Mouse (Mus musculus) layer of hippocampus, adult 6 months (tissue): ENCODE data around the gene Noxred1. TPM values are rescaled to one million over a fixed set of nuclear protein-coding genes. Genes with fewer than 3 reads are reported as not detected.

Experiments used
- long read RNA-seq, 2 experiments: library from polyadenylated mRNA; unstranded; transcript quantifications; one replicate each; pipeline ENCODE4 v2.0.0; 2019 to 2020
- microRNA-seq: library from miRNA; unstranded; fragments of <30 nt; microRNA quantifications from one replicate; pipeline ENCODE4 v1.2.0, GENCODE M21; 2020
- polyA plus RNA-seq: library from polyadenylated mRNA; unstranded; fragments of <200 nt; fragmentation: Nextera tagmentation; gene quantifications from 2 replicates; pipeline ENCODE4 v1.2.3, GENCODE M21; 2021

Gene Noxred1
- 0.18 and 0.21 TPM in 2 replicates for polyA plus RNA-seq
- long read RNA-seq, experiment 1: 0 reads
- long read RNA-seq, experiment 2, partial matches to known transcripts: 1 of 2 reads
- long read RNA-seq, experiment 2, other reads (novel, unspliced or antisense): 0 of 2 reads

DNA sequence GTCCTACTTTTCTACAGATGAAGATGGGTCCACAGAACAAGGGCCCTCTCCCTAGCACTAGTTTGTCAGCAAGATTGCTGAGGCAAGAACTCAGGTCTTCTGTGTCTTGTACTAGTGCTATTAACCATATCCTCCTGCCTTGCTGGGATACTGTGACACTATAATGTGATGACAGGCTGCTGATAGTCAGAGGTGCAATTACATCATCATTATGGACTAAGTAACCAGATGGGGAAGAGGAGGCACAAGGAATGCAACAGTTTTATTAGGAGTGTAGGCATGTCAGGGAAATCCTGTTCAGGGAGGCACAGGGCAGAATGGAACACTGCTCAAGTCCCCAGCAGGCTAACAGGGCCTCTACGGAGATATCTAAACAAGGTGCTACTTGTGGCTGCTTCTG lies at the start of gene Noxred1:
Noxred1 (minus strand) TSS at position 101 of the 400 bp plus-strand sequence.

GRCm38 (mm10) chr12:87266108-87266826 lies 27.7 kb upstream of the Noxred1 start, which contains the start of the genes Vipas39 and Ahsa1:
TSS of gene Vipas39 (minus strand) at chr12:87266256.
TSS of gene Ahsa1 (plus strand) at chr12:87266479.

DNA sequence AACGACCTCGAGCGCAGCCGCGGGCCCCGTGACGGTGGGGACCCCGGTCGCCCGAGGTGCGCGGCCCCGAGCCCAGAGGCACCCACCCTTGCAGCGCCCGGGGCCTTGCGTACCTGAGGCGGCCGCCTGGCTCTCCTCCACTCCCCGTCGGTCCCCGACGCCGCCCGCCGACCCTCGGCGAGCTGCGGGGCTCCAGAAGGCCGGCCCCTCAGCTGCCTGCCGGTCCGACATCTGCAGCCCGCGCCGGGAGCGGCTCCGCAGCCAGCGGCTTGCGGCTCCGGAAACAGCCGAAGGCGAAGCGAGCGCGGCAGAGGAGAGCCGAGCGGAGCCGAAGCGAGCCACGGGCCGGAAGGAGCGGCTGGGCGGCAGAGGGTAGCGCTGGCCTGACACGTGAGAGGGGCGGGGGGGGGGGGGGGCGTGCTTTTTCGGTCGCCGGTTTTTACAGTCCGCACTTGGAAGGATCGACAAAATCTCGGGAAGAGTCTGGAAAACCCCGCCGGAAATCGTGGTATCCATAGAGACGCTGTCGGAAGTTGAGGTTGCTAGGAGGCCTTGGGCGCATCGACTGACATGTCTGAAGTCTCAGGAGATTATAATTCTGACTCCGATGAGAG lies 38.5 kb downstream of the Noxred1 start, which contains the start of gene Tmed8:
Tmed8 (minus strand) TSS at position 482 of the 614 bp plus-strand sequence.

DNA sequence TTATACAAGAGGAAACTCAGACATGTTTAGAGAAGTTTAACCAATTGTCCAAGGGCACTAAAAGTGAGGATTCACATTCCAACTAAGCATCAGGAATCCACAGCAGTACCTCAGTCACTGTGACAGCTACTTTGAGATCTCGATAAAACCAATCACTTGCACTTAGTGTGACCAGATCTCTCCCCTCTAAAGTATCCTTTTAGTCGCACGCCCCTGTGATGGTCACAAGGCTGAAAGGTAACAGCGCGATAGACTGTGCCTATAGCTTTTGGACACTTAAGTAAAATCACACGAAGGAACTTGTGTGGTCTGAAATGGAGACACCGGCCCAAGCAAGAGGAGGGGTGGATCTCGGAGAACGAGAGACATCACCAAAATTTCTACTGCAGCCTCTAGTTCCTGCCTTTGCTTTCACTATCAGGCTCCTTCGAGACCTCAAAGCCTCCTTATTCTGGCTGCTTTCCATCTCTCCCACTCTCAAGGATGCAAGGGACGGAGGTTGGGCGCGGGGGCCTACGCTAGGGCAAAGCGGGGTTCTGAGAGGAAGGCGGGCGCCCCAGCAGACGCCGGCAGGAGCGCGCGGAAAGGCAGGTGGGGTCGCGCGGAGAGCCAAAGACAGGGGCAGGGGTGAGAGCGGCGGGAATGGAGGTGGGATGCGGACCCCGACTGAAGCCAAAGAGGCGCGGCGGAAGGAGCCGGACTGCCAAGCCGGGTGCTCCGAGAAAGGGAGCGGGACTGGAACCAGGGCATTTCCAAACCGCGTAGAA lies 39.1 kb downstream of the Noxred1 start, which contains the start of gene Samd15:
Samd15 (plus strand) TSS at position 518 of the 767 bp plus-strand sequence.

Small RNAs within 50 kb of the gene (microRNA-seq; reads per million reads assigned to microRNA genes)
- gene Gm47293: not detected

Other genes starting within 250 kb of the Noxred1 start
- gene Zdhhc22, start 248.3 kb downstream of the Noxred1 start, polyA plus RNA-seq: 12.3 and 18.1 TPM in 2 replicates
- 12.6 and 13.4 TPM in 2 replicates for gene Tmem63c, start 217.4 kb downstream of the Noxred1 start, polyA plus RNA-seq
- 16.0 and 16.6 TPM in 2 replicates for gene Ngb, start 136.2 kb downstream of the Noxred1 start, polyA plus RNA-seq
- 36.9 and 38.4 TPM in 2 replicates for gene Gstz1, start 91.6 kb downstream of the Noxred1 start, polyA plus RNA-seq
- 6.5 and 7.1 TPM in 2 replicates for gene Pomt2, start 90.8 kb downstream of the Noxred1 start, polyA plus RNA-seq
- 2.0 and 2.9 TPM in 2 replicates for gene Samd15, start 39.0 kb downstream of the Noxred1 start, polyA plus RNA-seq
- gene Tmed8, start 38.3 kb downstream of the Noxred1 start, polyA plus RNA-seq: 5.1 and 5.6 TPM in 2 replicates
- 26.2 and 29.3 TPM in 2 replicates for gene Vipas39, start 27.5 kb upstream of the Noxred1 start, polyA plus RNA-seq
- 131 and 142 TPM in 2 replicates for gene Ahsa1, start 27.7 kb upstream of the Noxred1 start, polyA plus RNA-seq
- gene Ism2, start 61.0 kb upstream of the Noxred1 start, polyA plus RNA-seq: 0.18 and 0.25 TPM in 2 replicates
- 23.9 and 26.2 TPM in 2 replicates for gene Sptlc2, start 149.6 kb upstream of the Noxred1 start, polyA plus RNA-seq
- 356 and 416 TPM in 2 replicates for gene Slirp, start 205.2 kb upstream of the Noxred1 start, polyA plus RNA-seq
- 8.1 and 8.2 TPM in 2 replicates for gene Alkbh1, start 205.3 kb upstream of the Noxred1 start, polyA plus RNA-seq
- 47.9 and 57.2 TPM in 2 replicates for gene Snw1, start 233.5 kb upstream of the Noxred1 start, polyA plus RNA-seq